Mouse (Mus musculus) forelimb bud, embryonic 11.5 days (tissue): ENCODE measurements at regions not wholly inside any gene's neighbourhood (a gene's known extent, or its start where the extent isn't known, plus 50 kb on each side); places are given as distances from the start of the nearest gene placed in this dataset.

Experiments used
- DNase-seq: peaks from one replicate; pipeline ENCODE4 v3.0.0-alpha.2; 2012; ENCODE audit warnings: low read depth, low spot score

- no peak for DNase-seq
Measured at GRCm38 (mm10) chr9:120764663-120765062, 164.4 kb upstream of the Ctnnb1 start.

- no peak for DNase-seq
Measured at GRCm38 (mm10) chr9:120765292-120765691, 163.7 kb upstream of the Ctnnb1 start.

- DNase-seq: no peak
Measured at GRCm38 (mm10) chr9:120766881-120767280, 162.1 kb upstream of the Ctnnb1 start.

GRCm38 (mm10) chr9:120767396-120767795 lies 161.6 kb upstream of the Ctnnb1 start:
- no peak for DNase-seq

- peak; percentile 28 for DNase-seq
Measured at GRCm38 (mm10) chr9:120769056-120769455, 160.0 kb upstream of the Ctnnb1 start.

- DNase-seq: peak; percentile 86
Measured at GRCm38 (mm10) chr9:120769679-120770078, 159.3 kb upstream of the Ctnnb1 start.

- no peak for DNase-seq
Measured at GRCm38 (mm10) chr9:120770886-120771285, 158.1 kb upstream of the Ctnnb1 start.

DNA sequence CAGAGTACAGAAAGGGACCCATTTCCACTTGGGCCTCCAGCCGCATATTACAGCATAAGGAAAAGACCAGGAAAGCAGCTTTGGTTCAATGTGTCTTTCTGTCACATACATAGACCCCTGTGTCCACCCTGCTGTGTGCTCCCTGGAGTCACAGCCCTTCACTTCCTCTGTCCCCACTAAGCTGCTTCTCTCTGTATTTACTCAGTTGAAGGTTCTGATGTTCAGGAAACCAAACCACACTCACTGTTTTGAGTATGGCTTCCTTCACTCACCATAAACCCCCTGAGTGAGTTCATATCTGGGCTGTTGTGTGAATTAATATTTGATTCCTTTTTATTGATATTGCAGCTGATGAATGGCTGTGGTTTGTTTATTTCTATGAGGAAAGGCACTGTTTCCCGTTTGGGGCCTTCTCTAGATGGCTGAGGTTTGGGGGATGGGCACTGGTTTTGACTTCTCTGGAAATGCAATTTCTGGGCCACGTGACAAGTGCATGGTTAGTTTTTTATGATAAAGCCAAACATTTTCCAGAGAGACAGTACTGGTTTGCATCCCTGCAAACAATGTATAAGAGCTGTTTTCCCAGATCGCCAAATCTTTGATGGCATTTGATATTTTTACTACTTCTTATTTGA lies 157.0 kb upstream of the Ctnnb1 start:
- no peak for DNase-seq

DNA sequence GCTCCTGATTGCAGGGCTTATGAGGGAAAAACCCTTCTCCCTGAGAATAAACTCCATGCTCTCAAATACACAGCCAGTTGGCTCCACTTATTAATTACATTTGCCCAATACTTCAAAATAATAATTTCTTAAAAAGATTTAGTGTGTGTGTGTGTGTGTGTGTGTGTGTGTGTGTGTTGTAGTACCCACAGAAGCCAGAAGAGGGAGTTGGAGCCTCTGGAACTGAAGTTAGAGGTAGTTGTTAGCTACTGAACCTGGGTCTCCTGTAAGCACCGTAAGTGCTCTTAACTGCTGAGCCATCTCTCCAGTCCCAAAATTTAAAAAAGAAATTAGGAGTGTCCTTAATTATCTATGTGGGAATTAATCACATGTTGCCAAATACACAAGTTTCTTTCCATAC lies 154.8 kb upstream of the Ctnnb1 start:
- no peak for DNase-seq

DNA sequence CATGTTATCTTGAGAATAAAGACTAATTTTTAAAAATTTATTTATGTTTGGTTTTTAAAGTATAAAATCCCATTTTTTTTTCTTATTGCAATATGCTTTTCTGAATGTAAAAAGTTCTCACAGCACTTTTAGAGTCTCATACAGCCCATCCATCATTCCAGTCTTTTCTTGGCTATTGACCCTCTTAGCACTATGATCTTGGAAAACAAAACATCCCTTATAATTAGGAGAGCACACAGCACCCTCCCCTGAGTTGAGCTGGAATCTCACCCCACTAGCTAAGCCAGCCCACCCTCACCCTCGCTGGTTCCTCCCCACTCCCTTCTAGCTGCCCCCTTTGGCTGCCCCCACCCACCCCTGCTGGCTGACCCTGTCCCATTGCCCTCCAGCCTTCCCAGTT lies 154.2 kb upstream of the Ctnnb1 start:
- DNase-seq: no peak

GRCm38 (mm10) chr9:120775721-120776120 lies 153.3 kb upstream of the Ctnnb1 start:
- no peak for DNase-seq

GRCm38 (mm10) chr9:120776456-120777001 lies 152.5 kb upstream of the Ctnnb1 start:
- no peak for DNase-seq

DNA sequence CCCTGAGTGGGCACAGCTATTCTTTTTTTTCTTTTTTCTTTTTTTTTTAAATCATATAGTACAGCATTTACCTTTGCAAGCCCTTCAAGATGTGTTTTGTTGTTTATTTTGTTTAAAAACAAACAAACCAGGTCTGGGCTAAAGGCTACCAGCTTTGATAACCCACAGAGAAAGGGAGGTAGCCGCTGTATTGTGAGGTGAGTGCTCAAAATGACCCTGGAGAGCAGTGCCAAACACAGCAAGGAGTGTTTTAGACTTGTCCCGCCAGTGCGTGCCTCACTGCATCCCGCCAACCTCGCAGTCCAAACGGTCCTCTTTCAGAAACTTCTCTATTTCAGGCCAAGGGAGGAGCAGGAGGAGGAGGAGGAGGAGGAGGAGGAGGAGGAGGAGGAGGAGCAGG lies 152.0 kb upstream of the Ctnnb1 start:
- DNase-seq: no peak

- no peak for DNase-seq
Measured at GRCm38 (mm10) chr9:120777501-120777900, 151.5 kb upstream of the Ctnnb1 start.

GRCm38 (mm10) chr9:120778423-120778822 lies 150.6 kb upstream of the Ctnnb1 start:
- DNase-seq: peak; percentile 38

GRCm38 (mm10) chr9:120794210-120794609 lies 134.8 kb upstream of the Ctnnb1 start:
- DNase-seq: no peak

DNA sequence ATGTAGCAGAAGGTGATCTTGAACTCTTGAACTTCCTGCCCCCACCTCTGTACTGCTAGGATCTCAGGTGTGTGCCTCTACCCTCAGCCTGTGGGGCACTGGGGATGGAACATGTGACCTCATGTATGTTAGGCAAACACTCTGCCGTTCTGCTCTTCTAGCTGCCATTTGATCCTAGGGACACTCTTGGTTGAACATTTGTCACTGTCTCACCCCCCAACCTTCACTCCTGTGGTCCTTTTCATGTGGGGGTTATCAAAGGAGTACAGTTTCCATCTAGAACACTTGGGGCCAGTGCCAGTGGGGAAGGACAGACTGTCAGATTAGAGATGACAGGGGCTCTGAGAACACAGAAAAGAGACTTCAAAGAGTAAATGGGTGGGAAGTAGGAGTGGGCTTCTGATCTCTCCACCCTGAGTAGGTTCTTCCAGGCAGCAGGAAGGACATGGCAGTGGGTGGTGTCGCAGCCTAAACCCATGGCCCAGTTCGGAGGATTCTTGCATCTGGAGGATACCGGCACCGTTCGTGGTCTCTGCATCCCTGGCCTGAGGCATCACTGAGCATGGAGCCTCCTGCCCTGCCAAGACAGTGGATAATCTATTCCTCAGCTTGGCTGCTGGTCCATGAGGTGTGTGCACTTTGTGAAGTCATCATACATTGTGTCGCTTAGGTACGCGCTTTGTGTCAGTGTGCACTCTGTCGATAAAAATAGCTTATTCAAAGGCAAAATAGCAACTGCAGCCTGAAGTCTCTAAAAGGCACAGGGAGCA lies 132.7 kb upstream of the Ctnnb1 start:
- DNase-seq: no peak

- DNase-seq: no peak
Measured at GRCm38 (mm10) chr9:120797996-120798663, 130.9 kb upstream of the Ctnnb1 start.

DNA sequence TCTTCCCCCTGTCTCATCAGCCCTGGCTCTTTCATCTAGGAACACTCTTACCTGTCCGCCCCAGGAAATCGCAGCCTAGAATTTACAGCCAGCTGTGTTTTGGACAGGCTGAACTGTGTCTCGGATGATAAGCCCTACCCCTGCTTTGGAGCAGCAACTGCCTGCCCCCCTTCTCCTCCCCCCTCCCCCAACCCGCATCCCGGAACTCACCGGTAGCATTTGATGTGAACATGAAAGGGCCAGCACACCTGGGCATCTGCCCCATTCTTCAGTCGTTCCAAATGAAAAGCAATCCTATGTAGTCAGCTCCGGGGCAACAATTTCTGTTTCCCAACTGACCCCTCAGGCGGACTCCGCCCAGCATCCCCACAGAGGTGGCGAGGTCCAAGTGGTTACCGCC lies 130.1 kb upstream of the Ctnnb1 start:
- no peak for DNase-seq

GRCm38 (mm10) chr9:120802646-120803045 lies 126.4 kb upstream of the Ctnnb1 start:
- no peak for DNase-seq

DNA sequence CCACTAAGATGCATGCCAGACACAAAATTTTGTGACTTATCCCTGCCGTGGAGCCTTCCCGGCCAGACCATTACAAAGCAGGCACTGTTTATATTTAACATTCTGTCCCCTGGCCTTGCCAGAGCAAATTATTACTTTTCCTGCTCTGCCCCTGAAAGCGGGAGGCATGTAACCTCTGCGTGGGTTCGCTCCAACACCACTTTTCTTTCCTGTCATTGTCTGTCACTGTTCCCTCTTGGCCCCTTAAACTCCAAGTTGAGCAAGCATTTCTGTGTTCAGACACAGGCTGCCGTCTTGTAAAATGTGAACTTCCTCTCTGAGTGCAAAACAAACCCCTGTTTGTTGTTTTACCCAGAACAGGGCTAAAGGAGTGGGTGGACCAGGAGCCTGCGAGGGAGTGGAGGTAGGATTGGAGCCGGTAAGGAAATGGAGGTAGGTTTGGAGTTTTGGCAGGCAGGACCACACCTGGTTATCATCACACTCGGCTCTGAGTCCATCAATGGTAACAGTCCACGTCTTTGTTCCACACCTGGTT lies 124.2 kb upstream of the Ctnnb1 start:
- DNase-seq: peak; percentile 70

GRCm38 (mm10) chr9:120808741-120809425 lies 120.1 kb upstream of the Ctnnb1 start:
- no peak for DNase-seq
